Mouse (Mus musculus) liver, adult (tissue): ENCODE measurements around the gene Sp3.
A peak's percentile ranks its signal among the peaks of the same experiment; 100 is the strongest.

Source experiments
- GATA4 ChIP-seq: IDR thresholded peaks from 2 replicates; pipeline ENCODE4 v1.6.1; 2014; ENCODE audit warnings: mild to moderate bottlenecking, low read length; ENCODE audit not compliant: insufficient replicate concordance

The Sp3 gene

DNA sequence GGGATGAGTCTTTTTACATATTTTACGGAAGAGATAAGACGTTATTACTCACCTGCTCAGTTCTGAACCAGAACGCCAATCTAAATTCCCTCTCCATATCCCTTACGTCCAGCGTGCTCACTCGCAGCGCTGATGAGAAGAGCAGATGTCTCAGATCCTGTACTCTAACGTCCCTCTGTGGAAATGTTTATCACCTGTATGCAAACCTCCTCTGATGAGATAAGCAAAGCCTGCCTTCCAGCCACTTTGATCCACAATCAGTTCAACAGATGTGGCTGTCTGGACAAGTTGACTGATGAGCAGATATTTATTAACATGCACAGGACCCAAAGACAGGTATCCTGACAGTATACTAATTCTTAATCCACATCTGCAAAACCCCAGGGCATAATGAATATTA lies 19.9 kb upstream of the Sp3 start:
- TF ChIP-seq GATA4, result no peak

- no peak for TF ChIP-seq GATA4
Measured at GRCm38 (mm10) chr2:72997586-72997985, 17.3 kb upstream of the Sp3 start.

- TF ChIP-seq GATA4, result no peak
Measured at GRCm38 (mm10) chr2:72996808-72997378, 16.6 kb upstream of the Sp3 start.

DNA sequence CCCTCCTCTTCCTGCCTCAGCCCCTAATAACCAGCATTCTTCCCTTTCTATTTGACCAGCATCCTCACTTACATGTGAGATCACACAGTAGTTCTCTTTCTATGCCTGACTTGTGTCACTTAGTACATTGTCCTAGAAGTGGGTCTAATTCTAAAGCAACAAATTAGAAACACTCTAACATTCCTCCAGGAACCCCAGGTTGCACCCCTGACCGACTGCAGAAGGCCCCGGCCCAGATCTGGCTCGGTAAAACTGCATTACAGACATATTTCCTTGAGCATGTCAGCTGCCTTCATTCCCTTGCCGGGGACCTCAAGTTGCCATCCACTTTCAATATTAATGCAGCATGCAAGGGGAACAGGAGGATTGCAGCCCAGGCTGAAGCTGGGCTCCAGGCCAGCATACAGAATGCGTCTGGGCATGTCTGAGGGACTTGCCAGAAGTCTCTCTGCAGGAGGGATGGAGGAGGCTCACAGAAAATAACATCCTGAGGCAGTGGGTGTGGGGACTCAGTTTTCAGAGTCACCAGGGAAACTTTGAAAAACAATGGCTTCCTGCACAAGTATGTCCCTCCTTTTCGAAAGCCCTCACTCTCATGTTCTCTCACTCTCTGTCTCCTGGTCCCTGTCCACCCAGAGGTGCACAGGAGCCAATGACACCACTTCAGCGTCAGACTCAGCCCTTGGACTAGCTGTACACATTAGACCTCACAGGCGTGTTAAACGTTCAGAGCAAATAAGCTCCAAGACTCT lies 15.3 kb upstream of the Sp3 start:
- no peak for TF ChIP-seq GATA4

DNA sequence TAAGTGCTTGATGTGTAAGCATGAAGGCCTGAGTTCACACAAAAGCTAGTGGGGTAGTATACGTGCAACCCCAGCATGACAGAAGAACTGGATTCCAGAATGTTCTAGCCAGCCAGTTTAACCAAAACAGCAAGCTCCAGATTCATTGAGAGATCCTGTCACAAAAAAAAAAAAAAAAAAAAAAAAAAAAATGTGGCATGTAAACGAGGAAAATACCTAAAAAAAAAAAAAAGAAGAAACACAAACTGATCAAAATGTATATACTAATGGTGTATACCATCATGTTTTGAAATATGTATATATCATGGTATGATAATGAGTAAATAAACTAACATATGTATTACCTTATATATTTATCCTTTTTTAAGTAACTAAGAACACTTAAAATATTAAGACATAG lies 13.9 kb upstream of the Sp3 start:
- no peak for TF ChIP-seq GATA4

- TF ChIP-seq GATA4, result no peak
Measured at GRCm38 (mm10) chr2:72992497-72992896, 12.3 kb upstream of the Sp3 start.

DNA sequence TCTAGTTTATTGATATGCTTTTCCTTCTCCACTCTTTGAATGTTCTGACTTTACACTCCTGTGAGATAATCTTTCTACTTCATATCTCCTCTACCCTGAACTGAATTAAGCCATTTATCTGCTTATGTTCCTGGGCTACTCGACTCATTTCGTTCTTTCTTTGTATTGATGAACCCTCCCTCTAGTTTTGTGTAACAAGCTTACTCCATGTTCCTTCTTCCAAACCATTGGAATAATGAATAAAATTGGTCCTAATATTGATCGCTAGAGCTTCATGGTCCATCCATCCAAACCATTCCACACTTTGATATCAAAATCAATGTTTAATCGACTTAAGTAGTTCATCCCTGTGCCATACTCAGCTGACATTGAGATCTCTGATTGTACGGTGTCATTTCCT lies 6.4 kb upstream of the Sp3 start, which contains the start of gene Gm11084:
Gene Gm11084 (minus strand): TSS at position 101 of the 400 bp plus-strand sequence.
- no peak for TF ChIP-seq GATA4

DNA sequence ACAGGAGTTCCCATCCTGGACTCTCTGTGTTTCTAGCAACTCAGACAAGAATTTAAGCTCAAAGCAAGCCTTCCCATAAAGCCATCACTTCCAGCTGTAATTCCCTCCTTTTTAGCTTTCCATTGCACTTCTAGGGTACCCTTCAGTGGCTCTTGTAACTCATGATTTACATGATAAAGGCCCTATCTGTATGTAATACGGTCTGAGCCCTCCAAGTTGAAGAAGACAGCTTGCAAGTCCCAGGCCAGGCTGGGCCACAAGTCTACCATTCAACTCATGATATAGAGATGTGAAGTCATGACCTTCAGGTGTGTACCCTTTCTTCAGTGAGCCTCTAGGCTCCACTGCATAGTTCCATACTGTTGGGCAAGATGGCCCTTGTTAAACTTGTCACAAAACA lies 5.3 kb upstream of the Sp3 start:
- TF ChIP-seq GATA4, result no peak

DNA sequence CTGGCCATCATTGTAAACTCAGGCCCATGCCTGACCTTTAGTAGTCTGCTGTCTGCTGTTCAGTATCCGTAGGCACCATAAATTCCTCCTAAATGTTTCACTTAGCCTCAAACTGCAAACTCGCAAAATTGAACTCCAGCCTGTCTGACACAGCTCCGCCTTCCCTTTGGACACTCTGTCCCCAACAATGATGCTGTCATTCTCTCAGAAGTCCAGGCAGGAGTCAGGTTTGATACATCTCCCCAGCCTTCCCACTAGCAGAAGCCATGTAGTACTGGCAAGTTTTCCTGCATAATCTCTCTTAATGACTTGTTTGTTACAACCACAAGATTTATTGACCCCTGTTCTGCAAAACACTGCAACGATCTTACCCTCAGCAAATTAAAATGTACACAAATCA lies 4.6 kb upstream of the Sp3 start:
- no peak for TF ChIP-seq GATA4

DNA sequence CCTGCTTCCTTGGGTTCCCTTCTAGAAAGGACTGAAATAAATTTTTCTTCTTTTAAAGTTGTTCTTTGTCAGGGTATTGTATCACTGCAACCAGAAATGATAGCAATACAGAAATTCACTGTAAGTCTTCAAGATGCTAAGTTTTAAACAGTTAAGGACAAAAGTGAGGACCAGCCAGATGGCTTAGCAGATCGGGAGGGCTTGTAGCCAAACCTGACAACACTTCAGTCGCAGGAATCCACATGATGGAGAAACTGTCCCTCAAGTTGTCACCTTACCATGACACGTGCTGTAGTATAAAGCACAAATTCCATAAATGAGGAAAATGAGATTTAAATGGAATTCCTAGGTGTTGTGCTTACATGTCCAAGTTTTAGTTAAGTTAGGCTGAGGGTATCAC lies 3.0 kb upstream of the Sp3 start:
- no peak for TF ChIP-seq GATA4

- no peak for TF ChIP-seq GATA4
Measured at GRCm38 (mm10) chr2:72982110-72982785, 2.0 kb upstream of the Sp3 start.

DNA sequence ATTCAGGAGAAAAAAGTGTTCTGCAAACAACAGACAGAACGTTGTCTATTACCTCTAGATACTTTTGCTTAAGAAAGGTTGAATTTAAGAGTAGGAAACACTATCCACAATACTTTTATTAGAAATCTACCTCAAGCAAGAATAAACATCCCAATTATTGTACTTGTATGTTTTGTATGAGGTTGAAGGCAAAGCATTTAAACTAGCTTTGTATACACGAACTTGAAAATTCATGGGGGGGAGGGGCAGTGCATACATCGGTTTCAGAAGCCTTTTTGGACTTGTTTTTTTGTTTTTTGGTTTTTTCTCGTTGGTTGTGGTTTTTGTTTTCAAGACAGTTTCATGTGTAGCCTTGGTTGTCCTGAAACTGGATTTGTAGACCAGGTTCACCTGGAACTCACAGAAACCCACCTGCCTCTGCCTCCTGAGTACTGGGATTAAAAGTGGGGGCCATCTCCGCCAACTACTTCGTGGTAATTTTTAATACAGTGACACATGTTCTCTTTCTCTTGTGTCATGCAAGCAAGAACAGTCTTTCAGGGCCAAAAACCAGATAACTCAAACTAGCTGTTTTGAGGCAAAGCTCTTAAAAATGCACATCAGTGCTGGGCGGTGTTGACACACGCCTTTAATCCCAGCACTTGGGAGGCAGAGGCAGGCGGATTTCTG lies 1.3 kb upstream of the Sp3 start:
- TF ChIP-seq GATA4, result no peak

GRCm38 (mm10) chr2:72981075-72981420 lies 802 bp upstream of the Sp3 start:
- TF ChIP-seq GATA4, result no peak

DNA sequence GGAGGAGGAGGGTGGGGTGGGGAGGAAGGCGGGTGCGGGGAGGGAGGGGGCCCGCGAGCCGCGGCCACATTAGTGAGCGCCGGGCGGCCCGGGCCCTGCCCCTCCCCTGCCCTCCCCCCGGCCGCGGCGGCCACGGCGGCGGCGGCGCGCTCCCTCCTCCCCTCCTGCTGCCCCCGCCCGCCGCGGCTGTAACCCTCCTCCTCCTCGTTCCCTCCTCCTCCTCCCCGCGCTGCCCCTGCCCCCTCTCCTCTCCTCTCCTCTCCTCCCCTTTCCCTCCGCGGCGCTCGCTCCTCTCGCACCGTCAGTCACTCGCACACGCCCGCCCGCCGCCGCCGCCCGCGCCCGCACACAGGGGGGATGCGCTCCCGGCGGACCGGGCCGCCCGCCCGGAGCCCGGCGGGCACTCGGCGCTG lies 581 bp downstream of the Sp3 start:
- no peak for TF ChIP-seq GATA4

GRCm38 (mm10) chr2:72978901-72979658 lies 1.2 kb downstream of the Sp3 start:
- peak; percentile 18; the same call in 1 of the 2 replicates for TF ChIP-seq GATA4
